Mouse (Mus musculus) kidney, adult 2 months (tissue): ENCODE measurements around the gene Pdk4.

Experiments
- CTCF ChIP-seq: fragments of 200-500 bp; conservative IDR thresholded peaks from 2 replicates; pipeline ENCODE4 v1.5.1; 2011; ENCODE audit warnings: low read depth, mild to moderate bottlenecking, control low read depth, low read length, moderate library complexity, mixed read lengths; ENCODE audit not compliant: insufficient read depth, insufficient read length
- POLR2A ChIP-seq: fragments of 200-500 bp; IDR thresholded peaks from one replicate; pipeline ENCODE4 v1.6.1; 2011; ENCODE audit warnings: low read depth, low read length, control low read depth

DNA sequence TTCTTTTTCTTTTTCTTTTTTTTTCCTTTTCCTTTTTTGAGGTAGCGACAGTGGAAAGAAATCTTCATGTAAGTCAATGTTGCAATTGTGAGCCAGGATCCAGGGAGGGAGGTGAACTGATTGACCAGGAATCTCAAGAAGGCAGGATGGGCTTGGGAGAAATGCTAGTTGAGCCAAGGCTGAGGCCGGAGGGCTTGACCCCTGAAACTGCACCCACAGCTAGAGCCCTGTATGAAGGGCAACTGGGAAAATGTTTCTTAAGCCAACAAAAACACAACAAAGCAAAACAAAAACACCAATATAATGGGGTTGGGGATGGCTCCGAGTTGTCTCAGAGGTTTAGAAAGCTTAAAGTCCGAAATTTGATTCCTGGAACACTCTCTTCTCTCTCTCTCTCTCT, 47.7 kb downstream of the Pdk4 start:
- TF ChIP-seq POLR2A (no peak), CTCF (no peak)
